Mouse (Mus musculus) kidney, postnatal 0 days (tissue): Measurements from ENCODE around the gene Sdf2l1. TPM values are rescaled to one million over a fixed set of nuclear protein-coding genes. Genes with fewer than 3 reads are reported as not detected.

Source experiments
- ATAC-seq: fragments of 200-750 bp; cut with Nextera tagmentation; replicated peaks from 2 replicates; pipeline ENCODE4 v1.8.0; 2017; ENCODE audit warnings: low read depth, moderate number of reproducible peaks, moderate TSS enrichment, moderate library complexity; ENCODE audit not compliant: low FRiP score
- DNase-seq: peaks from one replicate; pipeline ENCODE4 v3.0.0-alpha.2; 2016; ENCODE audit warnings: low spot score
- H3K27ac ChIP-seq: fragments of 300-500 bp; sonication (generic); 2 replicates; pipeline ENCODE4 v1.5.1; 2014; ENCODE audit warnings: mild to moderate bottlenecking
- H3K27me3 ChIP-seq: fragments of 300-500 bp; sonication (generic); 2 replicates; pipeline ENCODE4 v1.6.1; 2014; ENCODE audit warnings: low read length, mixed read lengths; ENCODE audit not compliant: insufficient read depth
- H3K36me3 ChIP-seq: fragments of 300-500 bp; sonication (generic); 2 replicates; pipeline ENCODE4 v1.6.1; 2014; ENCODE audit warnings: low read length, mixed read lengths; ENCODE audit not compliant: insufficient read depth
- H3K4me1 ChIP-seq: fragments of 300-500 bp; sonication (generic); replicated peaks from 2 replicates; pipeline ENCODE4 v1.6.1; 2014; ENCODE audit warnings: antibody characterized with exemption, low read length, mixed read lengths; ENCODE audit not compliant: insufficient read depth
- H3K4me2 ChIP-seq: fragments of 300-500 bp; sonication (generic); 2 replicates; pipeline ENCODE4 v1.6.1; 2014; ENCODE audit warnings: mild to moderate bottlenecking, low read length, moderate library complexity, mixed read lengths
- H3K4me3 ChIP-seq: fragments of 300-500 bp; sonication (generic); replicated peaks from 2 replicates; pipeline ENCODE4 v1.5.1; 2014; ENCODE audit warnings: low read depth, low read length
- H3K9ac ChIP-seq: fragments of 300-500 bp; sonication (generic); 2 replicates; pipeline ENCODE4 v1.6.1; 2014; ENCODE audit warnings: low read depth, low read length
- H3K9me3 ChIP-seq: fragments of 300-500 bp; sonication (generic); replicated peaks from 2 replicates; pipeline ENCODE4 v1.6.1; 2016; ENCODE audit warnings: low read length, inconsistent platforms, mixed read lengths
- CTCF ChIP-seq: IDR thresholded peaks from 2 replicates; pipeline ENCODE4 v1.5.1; 2016; ENCODE audit warnings: antibody characterized with exemption, low read depth, mild to moderate bottlenecking, moderate library complexity
- WGBS: fragments of 180-500 bp; shearing (Covaris S2); extraction: QIAGEN DNeasy Blood & Tissue Kit; methylation state at CpG from one replicate; pipeline ENCODE4 v1.1.7; 2014; 5-methylcytosine and 5-hydroxymethylcytosine counted together
- microRNA counts: library from miRNA; unstranded; fragments of <30 nt; microRNA quantifications from one replicate; lab custom pipeline; 2015
- microRNA-seq: library from miRNA; unstranded; fragments of <30 nt; microRNA quantifications from one replicate; pipeline ENCODE4, GENCODE M21; 2016
- polyA plus RNA-seq: library from polyadenylated mRNA; unstranded; fragments of >200 nt; fragmentation: Nextera tagmentation; extraction: Ambion mirVana; gene quantifications from 2 replicates; pipeline ENCODE4 v1.2.1, GENCODE M21; 2015

Gene Sdf2l1
- polyA plus RNA-seq, 1 experiment from 2014 or later: 46.1 TPM

- Histone ChIP-seq H3K27me3 (no peaks in the 10 kb centered on the region), H3K27ac (no peak overlapping the region), H3K4me2 (no peak overlapping the region), H3K9ac (no peak overlapping the region), H3K36me3 (peaks cover 73% of the 10 kb centered on the region), H3K4me3 (no peak overlapping the region), H3K4me1 (no peaks in the 10 kb centered on the region), H3K9me3 (no peaks in the 10 kb centered on the region)
- ATAC-seq (no peak), DNase-seq (no peak)
- no peak for TF ChIP-seq CTCF
- WGBS: 82% methylated on average over 3 of the region's 3 CpGs
These were observed 45.9 kb downstream of the Sdf2l1 start for GRCm38 (mm10) chr16:17086241-17086640.

- Histone ChIP-seq H3K4me2 (no peak overlapping the region), H3K27ac (0 out of 2 replicates have a peak overlapping the region, but pooled peaks have one; percentile 8), H3K36me3 (peaks cover 67% of the 10 kb centered on the region), H3K27me3 (no peaks in the 10 kb centered on the region), H3K4me1 (no peaks in the 10 kb centered on the region), H3K9ac (no peak overlapping the region), H3K4me3 (no peak overlapping the region), H3K9me3 (no peaks in the 10 kb centered on the region)
- DNase-seq (no peak), ATAC-seq (no peak)
- WGBS: 93% methylated on average over 4 of the region's 4 CpGs
- no peak for TF ChIP-seq CTCF
These were observed 46.5 kb downstream of the Sdf2l1 start for GRCm38 (mm10) chr16:17085636-17086035.

GRCm38 (mm10) chr16:17082121-17082792, 49.9 kb downstream of the Sdf2l1 start:
- peaks cover 39% of the 10 kb centered on the region for H3K36me3 ChIP-seq
- no peak for DNase-seq
- whole genome bisulfite sequencing: 92% methylated on average over 6 of the region's 6 CpGs
- TF ChIP-seq CTCF: no peak
- H3K4me3 ChIP-seq: no peak overlapping the region
- no peaks in the 10 kb centered on the region for H3K27me3 ChIP-seq
- H3K4me2 ChIP-seq: no peak overlapping the region
- ATAC-seq: peak; percentile 34; the same call in 1 of the 2 replicates
- H3K4me1 ChIP-seq: no peaks in the 10 kb centered on the region
- H3K9ac ChIP-seq: no peak overlapping the region
- H3K9me3 ChIP-seq: no peaks in the 10 kb centered on the region
- peak overlapping the region; percentile 0; the same call in 1 of the 2 replicates for H3K27ac ChIP-seq

MicroRNA genes within 50 kb of the gene (microRNA counts, 519-probe panel; counts per million panel counts)
- microRNA mmu-miR-130b (lab: Ali Mortazavi, UCI) (6,352 counts per million, percentile 92 among the panel's probes with 10 or more counts), microRNA mmu-miR-301b (lab: Ali Mortazavi, UCI) (3,625 counts per million, percentile 73 among the panel's probes with 10 or more counts)

Small RNA genes lying within 50 kb of the gene (microRNA-seq; reads per million reads assigned to microRNA genes)
- gene Mir130b (6,156 reads per million, percentile 92 among the genes with 10 or more reads in this experiment), gene Mir301b (59.5 reads per million, percentile 47 among the genes with 10 or more reads in this experiment)

Other genes starting within 250 kb of the Sdf2l1 start
- gene Ppm1f, start 235.9 kb downstream of the Sdf2l1 start, polyA plus RNA-seq: 15.1 and 17.4 TPM in 2 replicates
- 149 TPM in 2 replicates for gene Mapk1, start 149.0 kb downstream of the Sdf2l1 start, polyA plus RNA-seq
- 30.5 and 32.5 TPM in 2 replicates for gene Ypel1, start 62.7 kb downstream of the Sdf2l1 start, polyA plus RNA-seq
- gene Ppil2, start 21.1 kb downstream of the Sdf2l1 start, polyA plus RNA-seq: 101 and 111 TPM in 2 replicates
- gene 2610318N02Rik, start 7.2 kb downstream of the Sdf2l1 start, polyA plus RNA-seq: 16.9 and 17.5 TPM in 2 replicates
- 9.0 and 9.1 TPM in 2 replicates for gene Ydjc, start 12.2 kb upstream of the Sdf2l1 start, polyA plus RNA-seq
- gene Ccdc116, start 14.8 kb upstream of the Sdf2l1 start, polyA plus RNA-seq: 0.26 and 0.34 TPM in 2 replicates
- gene Ube2l3, start 70.3 kb upstream of the Sdf2l1 start, polyA plus RNA-seq: 316 and 327 TPM in 2 replicates
- gene Rimbp3, start 76.2 kb upstream of the Sdf2l1 start, polyA plus RNA-seq: 0.26 and 0.28 TPM in 2 replicates
- 2.1 and 2.4 TPM in 2 replicates for gene Hic2, start 101.2 kb upstream of the Sdf2l1 start, polyA plus RNA-seq
- 12.4 and 15.9 TPM in 2 replicates for gene Tmem191c, start 143.7 kb upstream of the Sdf2l1 start, polyA plus RNA-seq
- 0.14 and 0.21 TPM in 2 replicates for gene Serpind1, start 199.0 kb upstream of the Sdf2l1 start, polyA plus RNA-seq